Mouse (Mus musculus) thymus, postnatal 4 days (tissue): ENCODE results near the gene Dnah10.
"Not testable (repeated sequence)": the region's sequence is repeated elsewhere in the genome, so short reads cannot be mapped to it uniquely, and the experiment has no call there.

Source experiments
- DNase-seq: peaks from one replicate; pipeline ENCODE4 v3.0.0; 2021

The Dnah10 gene

DNA sequence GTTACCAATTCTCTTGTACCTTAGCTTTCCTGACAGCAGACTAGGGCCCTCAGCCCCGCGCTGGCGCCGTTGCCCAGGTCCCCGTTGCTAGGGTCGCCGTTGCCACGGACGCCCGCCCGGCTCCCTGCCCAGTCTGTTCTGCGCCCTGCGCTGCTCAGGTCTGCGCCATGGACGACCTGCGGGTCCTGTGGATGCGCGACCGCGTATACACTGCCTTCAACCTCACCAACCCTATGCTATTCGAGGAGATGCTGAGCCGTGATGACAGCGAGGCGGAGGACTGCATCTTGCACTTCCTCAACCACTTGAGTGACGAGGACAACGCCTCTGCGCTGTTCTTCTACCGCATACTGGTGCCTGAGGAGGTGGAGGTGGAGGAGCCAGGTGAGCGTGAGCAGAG, at the start of gene Dnah10:
Gene Dnah10, plus strand, starts transcription at position 89 of the 400 bp plus-strand sequence.
- no peak for DNase-seq

DNA sequence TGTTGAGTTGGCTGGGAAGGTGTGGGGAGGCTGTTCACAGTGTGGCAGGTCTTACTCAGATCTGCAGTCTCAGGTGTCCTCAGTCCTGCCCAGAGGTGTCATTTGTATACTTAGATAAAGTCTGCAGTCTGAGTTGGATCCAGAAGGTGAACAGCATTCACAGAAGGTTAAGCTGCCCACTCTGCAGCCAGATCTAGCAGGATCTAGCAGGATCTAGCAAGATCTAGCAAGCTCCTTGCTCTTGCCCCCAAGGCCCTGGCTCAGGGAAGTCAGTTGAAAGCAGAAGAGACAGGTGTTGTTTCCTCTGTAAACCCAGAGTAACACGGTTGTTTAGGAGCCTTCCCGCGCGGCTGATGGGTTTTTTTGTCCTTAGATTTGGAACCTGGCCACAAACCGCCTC, 11.1 kb upstream of the Dnah10 start:
- DNase-seq, result no peak

GRCm38 (mm10) chr5:124715135-124715534, 9.8 kb upstream of the Dnah10 start:
- no peak for DNase-seq

GRCm38 (mm10) chr5:124717969-124718368, 6.9 kb upstream of the Dnah10 start:
- no peak for DNase-seq

- no peak for DNase-seq
Measured at GRCm38 (mm10) chr5:124718396-124718795, 6.5 kb upstream of the Dnah10 start.

DNA sequence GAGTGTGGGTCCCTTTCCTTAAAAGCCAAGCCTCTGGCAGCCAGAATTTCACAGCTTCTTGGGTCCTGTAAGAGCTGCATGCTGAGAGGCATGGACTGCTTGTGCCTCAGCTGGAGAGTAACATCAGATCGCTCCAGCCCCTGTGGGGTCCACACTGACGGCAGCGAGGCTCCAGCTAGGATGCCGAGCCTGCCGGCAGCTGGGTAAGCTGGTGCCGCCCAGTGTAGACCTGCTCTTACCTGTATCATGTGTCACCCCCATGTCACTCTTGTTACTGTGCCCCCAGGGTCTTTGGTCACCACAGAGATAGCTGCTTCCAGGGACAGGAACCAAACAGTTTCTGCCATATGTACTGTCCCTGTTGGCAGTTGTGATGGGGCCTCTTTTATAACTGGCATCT, 1.8 kb upstream of the Dnah10 start:
- no peak for DNase-seq

DNA sequence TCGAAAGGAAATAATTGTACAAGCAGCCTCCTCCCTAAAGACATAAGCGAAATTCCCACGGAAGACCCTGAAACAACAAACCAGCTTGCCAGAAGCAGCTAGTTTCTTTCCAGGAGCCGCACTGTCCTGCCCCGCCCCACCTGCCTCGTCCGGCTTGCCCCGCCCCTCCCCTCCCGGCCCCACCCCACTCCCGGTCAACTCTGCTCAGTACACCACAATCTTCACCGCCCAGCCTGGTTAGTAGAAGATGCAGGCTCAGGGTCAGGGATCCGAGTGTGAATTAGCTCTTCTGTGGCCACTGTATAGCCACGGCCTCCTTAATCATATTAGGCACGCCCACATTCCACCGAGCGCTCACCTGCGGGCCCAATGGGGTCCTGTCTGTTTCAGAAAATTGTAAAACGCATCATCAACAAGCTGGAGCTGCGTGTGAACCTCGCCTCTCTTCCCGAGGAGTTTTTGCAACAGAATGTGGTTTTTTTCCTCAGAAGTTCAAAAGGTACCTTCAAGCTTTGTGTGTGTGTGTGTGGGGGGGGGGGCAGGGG, 4.8 kb downstream of the Dnah10 start:
- no peak for DNase-seq

DNA sequence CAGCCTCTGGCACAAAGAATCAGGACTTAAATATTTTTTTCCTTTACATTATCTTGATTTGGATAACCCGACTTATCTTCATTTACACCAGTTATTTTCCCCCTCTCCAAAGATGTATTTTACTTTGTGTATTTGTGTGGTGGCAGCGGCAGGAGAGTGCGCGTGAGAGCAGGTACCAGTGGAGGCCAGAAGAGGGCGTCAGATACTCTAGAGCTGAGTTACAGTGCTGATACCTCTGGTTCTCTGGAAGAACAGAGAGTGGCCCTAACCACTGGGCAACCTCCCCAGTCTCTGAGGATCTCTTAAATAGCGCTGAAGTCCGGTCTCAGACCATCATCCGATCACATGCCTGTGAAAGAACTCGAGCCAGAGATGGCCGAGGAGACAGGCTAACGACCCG, 9.1 kb downstream of the Dnah10 start:
- DNase-seq, result no peak

GRCm38 (mm10) chr5:124741898-124742599, 17.2 kb downstream of the Dnah10 start:
- peak; percentile 53 for DNase-seq

DNA sequence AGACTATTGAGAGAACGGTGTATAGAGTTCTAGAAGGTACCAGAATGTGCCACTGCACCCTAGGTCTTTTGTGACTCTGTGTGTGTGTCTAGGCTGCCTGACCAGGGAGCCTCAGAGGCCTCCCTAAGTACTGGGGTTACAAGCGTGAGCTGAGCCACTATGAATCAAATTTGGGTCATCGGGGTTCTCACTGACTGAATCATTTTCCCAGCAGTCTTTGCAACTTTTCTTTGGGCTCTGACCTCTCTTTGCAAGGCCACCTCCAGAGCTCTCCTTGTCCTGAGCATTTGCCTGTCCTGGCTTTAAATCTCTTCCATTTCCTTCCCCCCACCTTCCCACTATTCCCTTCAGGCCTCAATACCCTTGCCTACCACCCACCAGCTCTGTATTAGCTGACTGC, 19.0 kb downstream of the Dnah10 start:
- DNase-seq, result no peak

DNA sequence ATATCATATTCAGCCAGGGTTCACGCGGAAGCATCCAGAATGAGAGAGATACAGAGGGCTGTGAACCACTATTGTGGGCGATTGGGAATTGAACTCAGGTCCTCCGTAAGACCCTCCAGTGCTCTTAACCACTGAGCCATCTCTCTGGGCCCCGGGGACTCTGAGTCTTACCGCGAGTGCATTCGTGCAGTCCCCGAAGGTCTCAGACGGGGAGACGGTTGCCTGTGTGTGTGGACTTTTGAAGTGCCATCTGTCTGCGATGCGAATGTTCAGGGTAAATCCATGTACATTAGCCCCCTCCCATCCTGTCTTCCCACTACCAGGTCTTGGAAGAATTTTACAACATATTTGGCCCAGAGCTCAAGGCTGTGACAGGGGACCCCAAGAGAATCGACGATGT, 21.3 kb downstream of the Dnah10 start:
- DNase-seq, result no peak

DNA sequence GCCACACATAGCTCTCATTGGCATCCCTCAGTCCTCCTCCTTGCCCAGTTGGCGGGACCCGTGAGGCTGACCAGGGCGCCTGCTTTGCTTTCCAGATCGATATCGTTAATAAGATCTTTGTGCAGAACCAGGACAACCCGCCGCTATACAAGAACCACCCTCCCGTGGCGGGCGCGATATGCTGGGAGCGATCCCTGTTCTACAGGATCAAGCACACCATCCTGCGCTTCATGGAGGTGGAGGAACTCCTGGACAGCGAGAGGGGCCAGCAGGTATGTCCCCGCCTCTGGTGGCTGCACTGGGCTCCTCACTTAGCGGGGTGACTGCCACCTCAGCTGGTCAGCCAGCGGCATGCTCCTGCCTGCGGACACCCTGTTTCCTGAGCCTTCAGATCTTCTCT, 23.4 kb downstream of the Dnah10 start:
- no peak for DNase-seq

GRCm38 (mm10) chr5:124751656-124752055, 26.8 kb downstream of the Dnah10 start:
- DNase-seq, result no peak

GRCm38 (mm10) chr5:124761011-124761410, 36.1 kb downstream of the Dnah10 start:
- DNase-seq, result peak; percentile 60

- peak; percentile 24 for DNase-seq
Measured at GRCm38 (mm10) chr5:124761787-124762186, 36.9 kb downstream of the Dnah10 start.

GRCm38 (mm10) chr5:124774552-124774951, 49.7 kb downstream of the Dnah10 start:
- DNase-seq, result no peak

DNA sequence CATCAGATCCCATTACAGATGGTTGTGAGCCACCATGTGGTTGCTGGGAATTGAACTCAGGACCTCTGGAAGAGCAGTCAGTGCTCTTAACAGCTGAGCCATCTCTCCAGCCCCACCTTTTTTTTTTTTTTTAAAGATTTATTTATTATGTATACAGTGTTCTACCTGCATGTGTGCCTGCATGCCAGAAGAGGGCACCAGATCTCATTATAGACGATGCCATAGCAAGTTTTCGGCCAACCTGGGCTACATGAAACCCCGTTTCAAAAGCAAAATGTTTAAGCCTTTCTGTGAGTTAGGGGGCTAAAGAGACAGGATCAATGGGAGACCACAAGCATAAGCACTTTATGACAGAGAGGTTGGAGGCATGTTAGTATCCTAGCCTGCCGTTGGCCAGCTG, 51.4 kb downstream of the Dnah10 start:
- not testable (repeated sequence) for DNase-seq

DNA sequence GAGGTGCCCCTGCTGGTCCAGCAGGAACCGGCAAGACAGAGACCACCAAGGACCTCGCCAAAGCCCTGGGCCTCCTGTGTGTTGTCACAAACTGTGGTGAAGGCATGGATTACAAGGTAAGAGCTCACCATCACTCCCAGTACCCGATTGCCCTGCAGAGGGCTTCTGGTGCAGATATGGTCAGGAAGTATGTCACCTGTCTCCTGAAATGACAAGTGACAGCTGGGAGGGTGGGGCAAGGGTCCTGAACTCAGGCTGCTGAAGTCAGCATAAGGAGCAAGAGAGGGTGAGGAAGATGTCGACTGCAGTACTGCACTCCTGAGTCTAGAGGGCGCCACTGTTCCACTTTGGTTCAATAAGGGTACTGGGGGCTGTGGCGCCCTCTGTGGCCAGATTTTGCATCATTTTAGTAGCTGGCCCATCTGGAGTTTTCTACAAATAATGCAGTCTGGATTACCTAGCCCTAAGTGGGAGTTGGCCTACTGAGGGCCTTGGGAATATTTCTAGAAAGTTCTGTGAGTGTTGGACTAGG, 52.4 kb downstream of the Dnah10 start:
- DNase-seq, result peak; percentile 79

DNA sequence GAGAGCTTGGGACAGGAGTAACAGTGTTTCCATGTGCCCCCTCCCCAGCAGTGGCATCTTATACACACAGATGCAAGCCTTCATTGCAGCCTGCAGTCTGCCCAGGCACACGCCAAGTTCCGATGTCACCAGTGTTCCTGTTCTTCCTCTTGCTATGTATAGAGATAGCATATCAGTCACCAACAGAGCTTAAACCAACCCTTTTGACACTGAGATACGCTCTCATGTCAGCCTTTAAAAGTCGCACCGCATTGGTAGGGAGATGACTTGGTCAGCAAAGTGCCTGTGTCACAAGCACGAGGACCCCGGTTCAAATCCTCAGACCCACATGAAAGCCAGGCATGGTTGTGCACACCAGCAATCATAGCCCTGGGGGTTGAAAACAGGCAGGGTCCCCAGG, 55.0 kb downstream of the Dnah10 start:
- no peak for DNase-seq

GRCm38 (mm10) chr5:124781696-124782095, 56.8 kb downstream of the Dnah10 start:
- DNase-seq, result no peak

DNA sequence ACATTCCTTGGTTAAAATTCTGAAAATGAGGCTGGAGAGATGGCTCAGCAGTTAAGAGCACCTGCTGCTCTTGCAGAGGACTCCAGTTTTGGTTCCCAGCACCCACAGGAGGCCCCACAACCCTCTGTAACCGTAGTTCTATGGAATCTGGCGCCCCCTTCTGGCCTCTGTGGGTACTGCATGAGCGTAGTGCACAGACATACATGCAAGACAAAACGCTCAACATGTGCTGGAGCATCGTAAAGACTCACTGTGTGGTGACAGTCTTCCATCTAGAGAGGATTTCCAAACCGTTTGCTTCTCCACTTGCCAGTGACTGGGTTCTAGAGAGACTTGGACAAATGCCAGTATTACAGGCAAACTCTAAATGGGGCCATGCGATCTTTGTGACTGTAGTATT, 60.8 kb downstream of the Dnah10 start:
- DNase-seq, result peak; percentile 40

GRCm38 (mm10) chr5:124792112-124792511, 67.2 kb downstream of the Dnah10 start:
- no peak for DNase-seq

- DNase-seq, result no peak
Measured at GRCm38 (mm10) chr5:124809708-124810366, 85.0 kb downstream of the Dnah10 start.

GRCm38 (mm10) chr5:124812466-124812865, 87.6 kb downstream of the Dnah10 start:
- DNase-seq, result no peak
